7 mouse cellular contexts compared by ENCODE assay signal in the genomic region with DNA sequence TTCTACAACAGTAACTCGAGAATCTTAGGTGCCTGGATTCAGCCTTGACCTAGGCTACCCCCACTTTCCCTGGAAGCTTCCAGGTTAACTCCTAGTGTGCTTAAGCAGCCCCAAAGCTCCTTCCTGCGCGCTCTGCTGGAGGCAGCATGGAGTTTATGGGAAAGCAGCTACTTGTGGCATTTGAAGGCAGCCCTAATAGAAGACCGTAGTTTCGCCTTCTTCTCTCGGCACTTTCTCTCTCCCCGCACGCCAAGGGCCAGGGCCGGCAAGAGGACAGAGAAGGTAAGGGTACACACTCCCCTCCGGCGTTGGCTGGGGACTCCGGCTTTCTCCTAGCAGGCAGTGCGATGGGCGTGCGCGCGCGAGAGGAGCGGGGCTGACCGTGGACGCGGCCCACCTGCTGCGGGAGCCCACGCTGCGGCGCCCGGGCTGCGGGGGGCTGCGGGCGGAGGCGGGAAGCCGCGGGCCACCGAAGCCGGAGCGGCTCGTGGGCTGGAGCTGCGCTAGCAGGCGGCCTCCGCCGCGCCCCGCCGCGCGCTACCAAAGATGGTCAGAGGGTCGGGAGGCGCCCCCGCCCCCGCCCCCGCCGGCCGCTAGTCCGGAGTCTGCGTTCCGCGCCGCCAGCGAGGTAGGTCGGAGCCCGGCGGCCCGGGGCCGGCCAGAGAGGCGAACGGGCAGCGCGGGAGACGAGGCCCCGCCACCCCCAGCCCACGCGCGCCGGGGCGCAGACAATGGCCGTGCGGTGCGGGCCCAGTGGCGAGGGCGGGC. TPM values are rescaled to one million over a fixed set of nuclear protein-coding genes. Genes with fewer than 3 reads are reported as not detected.
DNase-seq lines count a peak whose midpoint lies in the region; ATAC-seq lines count a peak whose summit lies in the region.

No protein-coding gene starts in this region.

- intact Hi-C loops in left cerebral cortex, postnatal 4 days (cut with DNase I), result loop anchor here (10.0 kb wide), 1 partner anchor 78 kb away; no protein-coding TSS in a partner anchor

- H3K4me1 ChIP-seq in hindbrain, embryonic 12.5 days, result peaks cover 28% of the 10 kb centered on the region

- H3K9me3 ChIP-seq in hindbrain, embryonic 12.5 days (replicated peaks), result no peaks in the 10 kb centered on the region

- peak; percentile 73 for DNase-seq in ZHBTc4 (ENCODE audit: low read depth, low spot score)
- DNase-seq in cerebellum, adult 9-10 months, result peak; percentile 64
- peak; percentile 63 for DNase-seq in forelimb bud, embryonic 11.5 days (ENCODE audit: low read depth, low spot score)
- peak; percentile 60 for DNase-seq in left cerebral cortex, postnatal 4 days
- DNase-seq in mesoderm, embryonic 11.5 days (ENCODE audit: low read depth, low spot score), result peak; percentile 58
- DNase-seq in skeletal muscle tissue, adult 2 months (ENCODE audit: low read depth, low spot score), result peak; percentile 13

- peak overlapping the region; percentile 81 for H3K4me2 ChIP-seq in hindbrain, embryonic 12.5 days (replicated peaks)

- peaks cover 6% of the 10 kb centered on the region; the same call in 1 of the 2 replicates for H3K36me3 ChIP-seq in hindbrain, embryonic 12.5 days

- H3K27ac ChIP-seq in hindbrain, embryonic 12.5 days, result peak overlapping the region; percentile 94

- H3K4me3 ChIP-seq in hindbrain, embryonic 12.5 days, result peak overlapping the region; percentile 94

- under 1% methylated on average over 68 of the region's 80 CpGs for WGBS in hindbrain, embryonic 12.5 days

- H3K9ac ChIP-seq in hindbrain, embryonic 12.5 days, result peak overlapping the region; percentile 97

- H3K27me3 ChIP-seq in hindbrain, embryonic 12.5 days, result no peaks in the 10 kb centered on the region

- peak; percentile 71 for ATAC-seq in hindbrain, embryonic 12.5 days (ENCODE audit: low FRiP score)

RNA-seq across cellular contexts. Expression of gene Klhl23, which starts 0.8 kb away (rescaled TPM):
- polyA plus RNA-seq in hindbrain, embryonic 12.5 days (2016; fragmentation: Nextera tagmentation; extraction: Ambion mirVana), result 45.1 and 46.4 TPM in 2 replicates
- total RNA-seq in left cerebral cortex, postnatal 4 days (2021), result 100 to 1,000 TPM; 136 to 142 TPM

RNA-seq across cellular contexts. Expression of gene Phospho2, which starts 33.1 kb away (rescaled TPM):
- polyA plus RNA-seq in hindbrain, embryonic 12.5 days (2016; fragmentation: Nextera tagmentation; extraction: Ambion mirVana), result 37.0 and 37.9 TPM in 2 replicates
- total RNA-seq in left cerebral cortex, postnatal 4 days (2021), result 10 to 100 TPM; 15.7 to 16.9 TPM

RNA-seq across cellular contexts. Expression of gene Ccdc173, which starts 33.2 kb away (rescaled TPM):
- 4.1 and 5.1 TPM in 2 replicates for polyA plus RNA-seq in hindbrain, embryonic 12.5 days (2016; fragmentation: Nextera tagmentation; extraction: Ambion mirVana)
- 1 to 10 TPM; 1.6 to 2.9 TPM for total RNA-seq in left cerebral cortex, postnatal 4 days (2021)

RNA-seq across cellular contexts. Expression of gene Ssb, which starts 38.8 kb away (rescaled TPM):
- 361 and 378 TPM in 2 replicates for polyA plus RNA-seq in hindbrain, embryonic 12.5 days (2016; fragmentation: Nextera tagmentation; extraction: Ambion mirVana)
- total RNA-seq in left cerebral cortex, postnatal 4 days (2021), result 100 to 1,000 TPM; 155 to 170 TPM

Comparison
In these comparisons a context has a peak if more than half of its experiments do, and no peak if none do; other contexts are left out.
1. Peak in every context shown above with its lines: DNase-seq, ATAC-seq, H3K4me3 ChIP-seq and H3K27ac ChIP-seq.
2. DNase-seq: peak in every context shown above with its lines; median percentile 73 in ZHBTc4; 64 in cerebellum, adult 9-10 months; 63 in forelimb bud, embryonic 11.5 days; 60 in left cerebral cortex, postnatal 4 days; 58 in mesoderm, embryonic 11.5 days; 13 in skeletal muscle tissue, adult 2 months.